Mouse (Mus musculus): ENCODE measurements around the gene Prkcb.
A peak's percentile ranks its signal among the peaks of the same experiment; 100 is the strongest.
"Not testable (repeated sequence)": the region's sequence is repeated elsewhere in the genome, so short reads cannot be mapped to it uniquely, and the experiment has no call there.

The Prkcb gene

DNA sequence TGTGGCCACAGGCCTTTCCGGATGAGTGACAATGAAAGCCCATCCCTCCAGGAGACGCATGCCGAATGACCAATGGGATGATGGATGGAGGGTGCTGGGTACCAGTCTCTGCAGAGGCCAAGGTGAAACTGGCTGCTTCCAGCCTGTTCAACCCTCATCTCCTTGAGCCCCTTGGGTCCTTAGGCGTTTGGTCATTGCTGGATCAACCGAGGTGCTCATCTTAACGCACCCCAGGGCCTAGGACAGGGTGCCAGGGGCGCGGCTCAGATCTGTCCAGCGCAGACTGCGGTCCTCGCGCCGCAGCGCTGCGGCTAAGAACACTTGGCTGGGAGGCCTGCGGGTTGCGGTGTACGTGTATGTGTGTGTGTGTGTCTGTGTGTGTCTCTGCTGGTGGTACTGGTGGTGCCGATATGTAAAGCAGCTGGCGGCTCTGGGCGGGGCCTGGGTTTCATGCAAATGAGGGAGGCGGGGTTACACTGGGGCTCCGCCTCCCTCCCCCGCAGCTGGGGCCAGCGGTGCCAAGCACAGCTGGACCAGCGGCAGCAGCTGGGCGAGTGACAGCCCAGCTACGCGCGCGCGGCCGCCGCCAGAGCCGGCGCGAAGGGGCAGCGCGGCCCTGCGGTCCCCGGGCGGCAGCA is at the start of gene Prkcb:
Gene Prkcb, plus strand, starts transcription at position 147 of the 638 bp plus-strand sequence.
- peak; percentile 65 to 83 for DNase-seq (ENCODE audit: inconsistent age in 2 of 2, low spot score in 1 of 2)

DNA sequence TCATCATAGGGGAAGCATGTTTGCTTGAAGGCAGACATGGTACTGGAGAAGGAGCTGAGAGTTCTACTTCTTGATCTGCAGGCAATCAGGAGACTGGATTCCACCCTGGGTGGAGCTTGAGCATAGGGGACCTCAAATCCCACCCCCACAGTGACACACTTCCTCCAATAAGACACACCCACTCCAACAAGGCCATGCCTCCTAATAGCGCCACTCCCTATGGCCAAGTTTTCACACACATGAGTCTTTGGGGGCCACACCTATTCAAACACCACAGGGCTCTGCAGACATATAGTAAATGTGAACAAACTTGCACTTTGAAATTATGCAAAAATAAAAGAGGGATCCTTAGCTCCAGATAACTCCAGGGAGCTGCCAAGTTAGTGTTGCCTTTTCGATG is 49.6 kb upstream of the Prkcb start:
- DNase-seq (ENCODE audit: inconsistent age in 2 of 2, low spot score in 1 of 2), result no peak

DNA sequence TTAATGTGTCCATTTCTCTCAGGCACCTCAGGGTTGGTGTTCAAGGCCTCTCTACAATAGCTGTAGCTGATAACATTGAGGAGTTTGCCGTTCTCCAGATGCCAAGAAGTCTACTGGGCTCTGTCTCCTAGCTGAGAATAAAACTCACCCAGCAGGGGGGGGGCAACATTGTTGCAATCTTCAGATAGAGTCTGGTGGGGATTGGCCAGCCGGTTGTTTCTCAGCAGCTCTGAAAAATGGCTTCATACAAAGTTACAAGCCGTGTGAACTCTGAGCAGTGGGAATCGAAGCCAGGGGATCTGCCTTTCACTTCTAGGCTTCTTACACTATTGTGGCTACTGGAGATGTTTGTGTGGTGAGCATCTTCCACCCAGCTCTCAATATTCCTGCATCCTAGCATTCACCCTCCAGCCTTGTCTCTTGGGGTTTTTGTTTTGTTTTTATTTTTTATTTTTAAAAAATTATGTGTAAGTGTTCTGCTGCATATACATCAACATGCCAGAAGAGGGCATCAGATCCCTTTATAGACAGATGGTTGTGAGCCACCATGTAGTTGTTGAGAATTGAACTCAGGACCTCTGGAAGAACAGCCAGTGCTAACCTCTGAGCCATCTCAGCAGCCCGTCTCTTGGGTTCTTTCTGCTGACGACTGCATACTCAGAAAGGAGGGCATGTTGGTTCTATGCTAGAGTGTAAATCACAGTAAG is 48.0 kb upstream of the Prkcb start:
- no peak for DNase-seq (ENCODE audit: inconsistent age in 2 of 2, low spot score in 1 of 2)

DNA sequence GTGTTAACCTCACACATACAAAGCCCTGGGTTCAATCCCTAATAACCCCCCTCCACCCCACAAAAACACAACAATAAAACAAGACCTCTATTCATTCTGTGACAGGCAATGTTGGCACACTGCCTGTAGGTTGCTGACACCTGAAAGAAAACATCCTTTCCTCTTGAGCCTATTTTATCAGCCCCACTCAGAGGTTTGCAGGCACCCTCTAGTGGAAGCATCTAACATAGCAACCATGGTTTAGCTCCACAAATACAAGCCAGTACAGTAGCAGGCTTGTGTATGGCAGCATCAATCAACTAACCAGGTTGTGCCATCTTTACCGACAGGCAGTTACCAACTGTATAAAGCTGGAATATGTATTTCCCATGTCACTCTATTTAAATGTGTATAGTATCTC is 46.3 kb upstream of the Prkcb start:
- peak; percentile 8 to 65 for DNase-seq (ENCODE audit: inconsistent age in 2 of 2, low spot score in 1 of 2)

DNA sequence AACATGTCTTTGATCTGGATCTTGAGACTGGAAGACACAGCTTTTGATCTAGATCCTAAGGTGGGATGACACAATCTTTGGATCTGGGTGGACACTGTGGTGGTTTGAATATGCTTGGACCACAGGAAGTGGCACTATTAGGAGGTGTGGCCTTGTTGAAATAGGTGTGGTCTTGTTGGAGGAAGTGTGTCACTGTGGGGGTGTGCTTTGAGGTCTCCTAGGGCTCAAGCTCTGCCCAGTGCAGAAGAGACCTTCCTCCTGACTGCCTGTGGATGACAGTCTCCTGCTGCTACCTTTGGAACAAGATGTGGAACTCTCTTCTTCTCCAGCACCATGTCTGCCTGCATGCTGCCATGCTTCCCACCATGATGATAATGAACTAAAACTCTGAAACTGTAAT is 45.8 kb upstream of the Prkcb start:
- DNase-seq (ENCODE audit: inconsistent age in 2 of 2, low spot score in 1 of 2), result not testable (repeated sequence)

DNA sequence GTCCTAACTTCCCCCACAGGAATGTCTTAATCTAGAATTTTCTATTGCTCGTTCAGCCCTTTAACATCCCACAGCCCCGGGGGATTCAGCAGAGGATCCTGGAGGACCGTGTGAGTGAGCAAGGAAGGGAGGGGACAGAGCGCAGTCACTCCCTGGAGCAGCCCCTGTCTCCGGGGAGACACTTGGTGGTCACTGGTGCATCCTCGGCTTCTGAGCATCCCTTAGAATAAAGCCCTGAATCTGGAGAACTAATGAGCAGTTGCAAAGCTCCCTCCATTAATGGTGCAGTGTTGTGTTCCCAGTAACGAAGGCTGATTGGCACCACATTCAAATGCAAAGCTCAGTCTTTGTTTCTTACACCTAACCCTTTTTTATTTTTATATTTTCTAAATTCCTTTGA is 44.4 kb upstream of the Prkcb start:
- no peak for DNase-seq (ENCODE audit: inconsistent age in 2 of 2, low spot score in 1 of 2)

DNA sequence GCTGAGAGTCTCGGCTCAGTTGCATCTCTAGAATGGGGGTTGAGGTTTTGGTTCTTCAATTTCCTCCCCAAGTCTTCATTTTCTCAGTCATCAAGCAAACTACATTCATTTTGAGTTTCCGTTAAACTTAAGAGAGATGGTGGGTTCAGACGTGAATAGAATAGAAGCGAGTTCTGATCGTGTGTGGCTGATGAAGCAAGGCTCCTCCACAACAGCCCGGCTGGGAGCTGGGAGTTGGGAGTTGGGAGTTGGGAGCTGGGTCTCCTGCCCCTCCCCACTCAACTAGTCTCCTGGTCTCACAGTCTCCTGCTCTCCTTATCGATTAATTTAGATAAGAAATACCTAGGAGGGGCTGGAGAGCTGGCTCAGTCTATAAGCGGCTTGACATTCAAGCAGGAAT is 44.0 kb upstream of the Prkcb start:
- no peak for DNase-seq (ENCODE audit: inconsistent age in 2 of 2, low spot score in 1 of 2)

DNA sequence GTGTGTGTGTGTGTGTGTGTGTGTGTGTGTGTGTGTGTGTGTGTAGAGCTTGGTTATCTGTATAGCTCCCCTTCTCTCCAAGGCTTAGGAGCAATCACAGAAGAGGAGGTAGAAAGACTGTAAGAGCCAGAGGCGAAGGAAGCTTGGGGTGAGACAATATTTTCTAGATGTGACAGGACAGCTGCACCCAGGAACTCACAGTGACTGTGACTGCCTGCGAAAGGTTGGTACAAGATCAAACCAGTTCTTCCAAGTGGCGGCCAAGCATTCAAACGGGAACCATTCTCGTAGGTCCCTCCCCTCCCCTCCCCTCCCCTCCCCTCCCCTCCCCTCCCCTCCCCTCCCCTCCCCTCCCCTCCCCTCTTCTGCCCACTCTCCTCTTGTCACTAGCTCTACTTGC is 42.6 kb upstream of the Prkcb start:
- DNase-seq (ENCODE audit: inconsistent age in 2 of 2, low spot score in 1 of 2), result no peak

DNA sequence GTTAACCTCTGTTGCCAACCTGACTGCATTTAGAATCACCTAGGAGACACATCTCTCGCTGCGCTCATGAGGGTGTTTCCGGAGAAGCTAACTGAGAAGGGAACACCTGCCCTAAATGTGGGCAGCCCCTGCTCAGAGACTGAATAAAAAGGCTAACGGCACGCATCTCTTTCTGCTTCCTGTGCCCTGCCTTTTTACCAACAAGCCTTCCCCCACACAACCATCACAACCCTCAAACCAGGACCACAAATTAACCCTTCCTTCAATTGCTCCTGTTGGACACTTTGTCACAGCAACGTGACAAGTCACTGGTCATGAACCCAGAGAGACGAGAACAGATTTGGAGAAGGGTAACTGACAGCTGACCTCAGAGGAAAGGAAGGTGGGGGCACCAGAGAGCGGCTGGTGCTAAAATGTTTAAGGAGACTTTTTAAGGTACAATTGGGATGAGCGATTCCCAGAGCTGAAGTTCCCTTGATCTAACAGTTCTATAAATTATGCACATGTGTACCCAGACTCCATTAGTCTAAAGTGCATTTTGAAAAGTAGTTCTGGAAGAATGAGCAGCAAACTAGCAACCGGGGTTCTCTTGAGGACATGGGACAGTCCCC is 41.2 kb upstream of the Prkcb start:
- no peak for DNase-seq (ENCODE audit: inconsistent age in 2 of 2, low spot score in 1 of 2)

DNA sequence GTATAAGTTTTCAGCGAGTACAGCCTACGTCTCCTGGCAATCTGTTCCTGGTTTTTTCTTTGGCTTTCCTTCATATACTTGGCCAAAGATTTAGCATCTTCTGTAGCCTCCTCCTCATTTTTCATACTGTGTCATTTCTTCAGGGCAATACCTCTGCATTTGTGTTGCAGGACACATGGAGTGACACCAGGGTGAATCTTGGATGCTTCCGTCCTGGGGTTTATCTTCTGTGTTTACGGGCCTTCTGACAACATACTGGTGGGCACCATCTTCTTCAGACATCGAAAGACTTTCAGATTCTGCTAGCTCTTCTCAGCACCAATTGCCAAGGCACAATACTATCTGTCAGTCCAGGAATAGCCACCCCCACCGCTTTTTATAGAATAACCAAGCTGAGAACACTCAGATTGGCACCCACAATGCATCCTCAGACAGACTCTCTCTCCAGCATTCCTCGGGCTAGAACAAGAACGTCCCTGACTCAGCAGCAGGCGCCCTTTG is 39.2 kb upstream of the Prkcb start:
- no peak for DNase-seq (ENCODE audit: inconsistent age in 2 of 2, low spot score in 1 of 2)

DNA sequence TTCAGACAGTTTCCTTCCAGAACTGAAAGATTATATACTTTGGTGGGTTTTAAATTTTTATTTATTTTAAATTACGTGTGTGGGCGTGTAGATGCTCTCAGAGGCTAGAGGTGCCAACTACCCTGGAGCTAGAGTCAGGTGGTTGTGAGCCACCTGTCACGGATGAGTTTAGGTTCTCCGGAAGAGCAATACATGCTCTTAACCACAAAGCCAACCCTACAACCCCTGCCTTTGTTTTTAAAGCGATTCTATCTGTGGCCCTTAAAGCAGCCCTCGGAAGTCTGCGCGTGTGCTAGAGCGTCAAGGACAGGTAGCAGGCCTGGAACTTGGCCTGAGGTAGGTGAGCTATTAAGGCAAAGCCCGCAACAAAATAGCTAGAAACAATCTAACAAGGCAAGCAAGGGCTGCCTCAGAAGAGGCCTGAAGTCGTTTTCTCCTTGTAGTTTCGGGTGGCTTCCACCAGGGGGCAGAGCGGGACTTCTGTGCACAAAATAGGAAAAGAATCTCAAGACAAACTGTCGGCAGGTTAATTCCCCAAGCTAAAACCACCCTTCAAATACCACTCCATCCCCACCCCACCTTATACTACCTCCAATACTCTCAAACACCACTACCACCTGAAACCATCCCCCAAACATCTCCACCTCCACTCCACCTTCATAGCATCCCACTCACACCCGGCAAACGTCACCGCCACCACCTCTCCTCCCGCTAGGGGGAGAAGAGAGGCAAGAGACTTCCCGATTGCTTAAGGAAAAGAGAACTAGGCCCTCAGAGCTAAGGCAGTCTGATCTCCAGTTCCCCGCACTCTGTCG is 37.1 kb upstream of the Prkcb start:
- peak; percentile 65 to 93 for DNase-seq (ENCODE audit: inconsistent age in 2 of 2, low spot score in 1 of 2)

DNA sequence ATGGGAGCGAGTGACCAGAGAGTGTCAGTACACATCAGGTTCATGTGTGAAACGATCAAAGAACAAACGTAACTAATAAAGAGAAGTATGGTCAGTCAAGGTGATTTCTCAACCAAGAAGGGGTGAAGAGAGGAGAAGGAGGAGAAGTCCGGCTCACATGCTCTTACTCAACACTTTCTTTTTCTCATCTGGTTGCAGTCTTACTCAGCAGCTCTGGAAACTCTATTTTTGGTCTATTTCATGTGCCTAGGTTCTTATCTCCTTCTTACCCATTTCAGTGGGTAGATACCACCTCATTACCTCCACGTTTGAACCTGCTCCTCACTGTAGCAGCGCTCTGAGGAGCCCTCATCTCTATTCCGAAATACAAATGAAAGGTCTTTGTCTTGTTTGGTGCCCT is 31.8 kb upstream of the Prkcb start:
- DNase-seq (ENCODE audit: inconsistent age in 2 of 2, low spot score in 1 of 2), result no peak

DNA sequence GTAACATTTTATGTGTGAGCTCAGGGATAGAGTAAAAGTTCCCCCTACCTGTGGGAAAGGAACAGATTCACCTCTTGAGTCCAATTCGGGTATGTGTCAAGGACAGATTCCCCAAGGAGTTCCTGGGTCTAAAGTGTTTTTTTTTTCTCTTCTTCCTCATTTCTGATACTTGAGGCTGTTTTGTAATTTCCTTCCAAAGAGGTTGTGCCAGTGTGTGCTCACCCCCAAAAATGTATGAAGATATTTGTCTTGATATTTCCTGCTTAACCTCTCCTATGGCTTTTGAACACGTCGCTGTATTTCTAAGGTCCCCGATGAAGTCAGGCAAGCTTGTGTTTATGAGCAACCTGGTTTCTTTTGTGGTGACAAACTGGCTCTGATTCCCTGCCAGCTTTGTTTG is 30.0 kb upstream of the Prkcb start:
- no peak for DNase-seq (ENCODE audit: inconsistent age in 2 of 2, low spot score in 1 of 2)

DNA sequence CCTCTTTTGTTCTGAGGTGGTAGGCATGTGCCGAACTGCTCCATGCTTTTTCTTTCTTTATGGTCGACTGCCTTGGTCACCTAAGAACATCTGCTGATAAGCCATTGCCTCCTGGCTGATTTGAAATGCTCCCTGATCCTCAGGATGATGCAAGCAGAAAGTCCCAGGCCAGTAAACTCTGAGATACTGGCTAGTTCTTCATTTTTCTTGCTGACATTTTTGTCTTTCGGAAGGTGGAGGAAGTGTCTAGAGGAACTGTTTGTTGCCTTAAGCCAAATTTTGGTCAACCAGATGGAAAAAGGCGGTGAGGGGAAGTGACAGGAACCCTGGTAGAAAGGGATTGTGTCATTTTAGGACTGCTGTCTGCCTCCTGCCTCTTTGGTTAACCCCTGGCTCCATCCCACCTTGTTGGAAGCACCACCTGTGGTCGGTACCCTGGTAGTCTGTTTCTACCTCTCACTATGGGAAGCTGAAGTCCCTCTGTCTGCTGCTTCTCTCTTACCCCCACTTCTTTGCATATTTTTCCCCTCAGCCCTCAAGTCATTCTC is 28.4 kb upstream of the Prkcb start:
- peak; percentile 6 to 33 for DNase-seq (ENCODE audit: inconsistent age in 2 of 2, low spot score in 1 of 2)

DNA sequence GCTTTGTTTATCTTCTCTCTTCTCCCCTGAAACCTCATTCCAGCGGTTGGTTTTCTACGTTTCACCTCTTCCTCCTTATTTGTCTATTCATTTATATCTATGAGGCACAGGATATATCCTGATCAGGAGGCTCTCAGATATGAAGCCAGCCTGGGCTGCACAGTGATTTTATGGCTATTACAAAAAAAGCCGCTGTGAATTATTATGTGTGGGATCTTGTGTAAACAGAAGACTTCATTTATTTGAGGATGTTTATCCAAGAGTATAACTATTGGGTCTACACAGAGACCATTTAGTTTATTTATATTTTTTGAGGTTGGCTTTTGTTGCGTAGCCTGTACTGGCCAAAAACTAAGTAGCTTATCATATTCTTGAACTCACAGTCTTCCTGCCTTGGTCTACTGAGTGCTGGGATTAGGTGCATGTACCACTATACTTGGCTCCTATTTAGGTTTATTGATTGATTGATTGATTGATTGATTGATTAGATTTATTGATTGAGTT is 19.5 kb upstream of the Prkcb start:
- no peak for DNase-seq (ENCODE audit: inconsistent age in 2 of 2, low spot score in 1 of 2)

DNA sequence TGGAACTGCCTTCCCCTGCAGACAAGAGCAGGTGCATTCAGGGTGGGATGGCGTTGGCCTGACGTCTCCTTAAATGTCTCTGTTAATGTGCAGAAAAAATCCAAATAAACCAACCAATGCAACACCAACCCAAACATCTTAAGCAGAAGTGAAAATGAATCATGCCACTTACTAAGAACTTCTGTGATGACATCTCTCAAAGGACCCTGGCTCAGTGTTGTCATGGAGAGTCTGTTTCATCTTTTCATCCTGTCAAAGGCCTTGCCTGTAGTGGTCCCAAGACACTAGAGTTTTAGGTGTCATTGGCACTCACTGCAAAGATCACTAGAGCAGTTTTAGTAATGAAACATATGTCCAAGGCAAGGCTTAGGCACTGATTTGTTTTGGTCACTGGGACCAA is 16.2 kb upstream of the Prkcb start:
- no peak for DNase-seq (ENCODE audit: inconsistent age in 2 of 2, low spot score in 1 of 2)

DNA sequence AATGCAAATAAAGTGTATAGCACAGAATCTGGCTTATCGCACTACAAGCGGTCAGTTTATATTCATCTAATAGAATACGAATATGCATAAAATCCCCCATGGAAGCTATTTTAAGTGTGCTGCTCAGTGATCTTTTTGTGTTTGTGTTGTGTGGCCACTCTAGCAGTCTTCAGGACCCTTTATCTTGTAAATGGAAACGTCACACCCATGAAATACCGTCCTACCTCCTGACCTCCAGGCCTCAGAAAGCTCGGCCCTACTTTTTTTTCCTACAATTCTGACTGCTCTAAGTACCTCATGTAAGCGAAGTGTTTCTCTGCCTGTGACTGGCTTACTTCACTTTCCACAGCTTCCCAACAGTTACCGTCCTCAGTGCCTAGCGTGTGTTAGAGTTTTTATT is 9.0 kb upstream of the Prkcb start:
- DNase-seq (ENCODE audit: inconsistent age in 2 of 2, low spot score in 1 of 2), result no peak

DNA sequence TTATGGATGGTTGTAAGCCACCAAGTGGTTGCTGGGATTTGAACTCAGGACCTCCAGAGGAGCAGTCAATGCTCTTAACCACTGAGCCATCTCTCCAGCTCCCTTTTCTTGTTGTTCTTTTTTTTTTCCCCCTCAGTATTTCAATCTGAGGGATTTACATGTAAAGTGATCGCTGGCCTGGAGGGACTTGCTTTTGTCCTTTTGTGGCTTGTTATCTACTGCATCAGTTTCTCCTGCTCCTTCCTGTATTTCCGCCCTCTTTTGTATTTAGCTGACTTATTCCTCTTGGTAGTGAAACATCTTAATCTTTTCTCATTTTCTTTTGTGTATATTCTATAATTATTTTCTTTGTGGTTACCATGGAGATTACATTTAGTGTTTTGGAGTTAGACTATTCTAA is 8.2 kb upstream of the Prkcb start:
- no peak for DNase-seq (ENCODE audit: inconsistent age in 2 of 2, low spot score in 1 of 2)

DNA sequence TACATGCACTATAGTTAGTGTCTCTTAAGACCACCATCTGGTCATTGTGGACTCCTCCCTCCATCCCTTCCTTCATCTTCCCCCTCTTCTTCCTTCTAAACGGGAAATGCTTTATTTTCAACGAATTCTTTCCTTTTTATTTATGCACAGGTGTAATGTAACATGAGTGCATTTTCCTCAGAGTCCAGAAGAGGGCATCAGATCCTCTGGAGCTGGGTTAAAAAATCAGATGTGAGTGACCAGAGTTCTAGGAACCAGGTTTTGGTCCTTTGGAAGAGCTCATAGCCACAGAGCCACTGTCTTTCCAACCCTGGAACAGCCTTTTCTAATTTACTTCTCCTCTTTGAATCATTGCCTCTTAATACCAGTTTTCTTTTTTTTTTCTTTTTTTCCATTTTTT is 6.0 kb upstream of the Prkcb start:
- no peak for DNase-seq (ENCODE audit: inconsistent age in 2 of 2, low spot score in 1 of 2)

DNA sequence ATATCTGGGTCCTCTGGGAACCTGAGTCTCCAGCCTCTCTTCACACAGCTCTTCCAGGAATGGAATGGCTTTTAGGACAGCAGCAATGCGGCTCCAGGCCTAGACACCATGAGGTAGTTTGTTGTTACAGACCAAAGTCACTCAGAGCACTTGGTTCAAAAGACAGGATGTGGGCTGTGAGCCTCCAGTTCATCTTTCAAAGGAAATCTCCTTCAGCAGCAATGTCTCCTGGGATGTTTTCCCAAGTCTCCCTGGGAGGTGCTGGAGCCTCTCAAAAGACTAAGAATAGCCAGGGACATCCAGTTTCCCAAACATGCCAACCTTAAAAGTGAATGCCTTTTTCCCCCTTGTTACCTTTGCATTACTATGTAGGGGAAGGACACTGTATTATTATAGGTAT is 1.3 kb upstream of the Prkcb start:
- no peak for DNase-seq (ENCODE audit: inconsistent age in 2 of 2, low spot score in 1 of 2)

Measured in adrenal gland, adult (tissue).